Mouse (Mus musculus): ENCODE results near the gene Morn5.

Gene Morn5

DNA sequence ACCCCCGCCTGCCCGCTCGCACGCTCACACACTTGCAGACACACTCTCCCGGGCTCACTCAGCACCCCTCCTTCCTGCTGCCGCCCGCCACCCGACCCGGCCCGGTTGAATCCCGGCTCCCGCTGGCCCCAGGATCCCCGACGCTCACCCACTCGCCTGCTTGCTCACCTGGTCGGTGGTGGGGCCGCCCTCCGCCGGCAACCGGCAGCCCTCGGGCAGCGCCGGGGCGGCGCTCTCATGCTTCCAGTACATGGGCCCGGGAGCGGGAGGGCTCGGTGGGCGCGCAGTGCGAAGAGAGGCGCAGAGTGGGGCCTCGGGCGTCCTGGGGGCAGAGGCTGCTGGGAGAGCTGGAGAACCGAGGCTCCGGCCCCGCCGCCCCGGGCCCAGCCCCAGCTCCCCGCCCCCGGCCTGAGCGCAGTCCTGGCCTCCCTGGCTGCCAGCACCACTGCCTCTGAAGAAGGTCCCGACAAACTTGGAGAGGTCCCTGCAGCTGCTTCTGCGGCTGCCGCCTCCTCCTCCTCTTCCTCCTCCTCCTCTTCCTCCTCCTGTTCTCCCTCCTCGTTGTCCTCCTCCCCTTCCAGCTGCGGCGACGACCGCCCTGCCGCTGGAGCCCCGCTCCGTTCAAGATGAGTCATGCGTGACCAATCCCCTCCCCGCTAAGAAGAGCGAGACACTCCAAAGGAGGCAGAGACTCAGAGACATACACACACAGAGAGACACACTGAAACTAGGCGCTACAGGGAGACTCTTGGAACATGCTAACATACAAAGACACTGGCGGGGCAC lies 55.9 kb downstream of the Morn5 start, which contains the start of gene Lhx6:
Lhx6 (minus strand) TSS at position 453 of the 786 bp plus-strand sequence.
- no peak for DNase-seq (ENCODE audit: low spot score)

DNA sequence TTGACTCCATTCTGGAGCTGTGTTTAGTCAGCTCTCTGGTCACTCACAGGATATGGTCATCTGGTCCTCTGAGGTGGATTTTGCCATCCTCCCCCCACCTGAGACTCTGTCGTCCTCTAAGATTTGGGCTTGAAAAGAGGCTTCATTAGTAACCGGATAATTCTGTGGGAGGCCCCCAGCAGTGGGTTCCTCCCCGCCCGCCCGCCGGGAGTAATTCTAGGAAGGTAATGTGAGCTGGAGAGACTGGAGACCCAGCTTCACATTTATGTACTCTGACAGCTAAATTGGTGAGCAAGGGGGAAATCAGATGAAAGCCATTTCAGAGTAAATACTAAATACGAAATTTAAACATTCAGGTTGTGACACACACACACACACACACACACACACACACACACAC lies 59.4 kb downstream of the Morn5 start:
- no peak for DNase-seq (ENCODE audit: low spot score)

DNA sequence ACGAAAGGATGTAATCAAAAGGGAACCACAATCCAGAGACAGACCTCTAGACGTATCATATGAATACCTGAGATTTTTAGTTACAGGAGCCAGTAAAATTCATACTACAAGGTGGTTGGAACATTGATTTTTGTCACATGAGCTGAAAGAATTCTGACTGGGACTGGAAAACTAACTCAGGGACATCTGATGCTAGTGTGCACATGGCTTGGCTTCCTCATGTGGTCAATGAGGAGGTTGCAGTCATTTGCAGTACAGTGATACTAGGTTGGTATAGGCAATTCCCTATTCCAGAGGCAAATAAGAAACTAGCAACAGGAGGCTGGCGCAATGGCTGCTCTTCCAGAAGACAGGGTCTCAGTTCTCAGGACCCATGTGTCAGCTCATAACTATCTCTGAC lies 63.4 kb downstream of the Morn5 start:
- no peak for DNase-seq (ENCODE audit: low spot score)

DNA sequence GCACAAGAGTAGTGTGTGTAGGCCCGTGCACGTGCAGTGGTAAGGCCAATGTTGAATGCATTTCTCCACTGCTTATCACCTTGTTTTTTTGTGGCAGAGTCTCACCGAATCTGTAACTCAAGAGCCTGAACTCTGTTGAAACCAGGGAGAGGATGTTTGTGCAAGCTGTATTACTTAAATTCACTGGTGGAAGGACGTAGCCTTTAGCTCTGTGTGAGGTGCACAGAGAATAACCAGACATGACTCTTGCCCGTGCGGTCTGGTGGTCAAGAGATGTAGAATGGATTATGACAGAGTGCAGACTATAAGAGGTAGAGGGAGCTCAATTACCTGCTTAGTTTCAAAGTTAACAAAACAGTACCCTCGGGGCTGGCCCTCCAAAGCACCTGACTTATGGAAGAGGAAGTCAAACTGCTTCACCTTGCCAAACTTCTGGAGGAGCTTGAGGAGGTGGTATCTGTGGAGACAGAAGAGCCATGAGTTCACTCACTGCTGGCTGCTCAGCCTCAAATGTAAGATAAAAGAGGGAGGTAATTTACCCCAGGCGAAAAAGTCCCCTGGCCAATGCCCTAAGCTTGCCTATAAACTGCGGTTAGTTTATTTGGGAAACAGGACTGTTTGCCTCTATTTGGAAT lies 77.7 kb downstream of the Morn5 start:
- no peak for DNase-seq (ENCODE audit: low spot score)

- DNase-seq (ENCODE audit: low spot score) = no peak
These were observed 78.7 kb downstream of the Morn5 start for GRCm38 (mm10) chr2:36127973-36128372.

DNA sequence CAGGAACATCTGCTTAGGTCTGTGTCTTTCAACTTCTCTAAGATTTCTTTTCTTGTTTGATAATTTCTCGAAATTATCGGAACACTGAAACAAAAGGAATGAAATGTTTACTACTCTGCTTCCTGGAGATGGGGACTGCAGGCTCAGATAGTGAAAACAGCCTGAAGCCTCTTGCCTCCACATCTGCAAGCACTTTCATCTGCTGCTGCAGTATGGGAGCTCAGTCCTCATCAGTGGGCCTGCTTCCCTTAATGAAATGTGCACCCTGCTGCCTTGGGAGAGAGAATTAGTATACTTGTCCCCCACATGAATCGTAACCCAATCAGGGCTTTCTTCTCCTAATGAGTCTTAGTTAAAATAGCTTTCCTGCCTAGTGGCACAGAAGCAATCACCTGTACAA lies 79.8 kb downstream of the Morn5 start:
- no peak for DNase-seq (ENCODE audit: low spot score)
